Mouse (Mus musculus): ENCODE results near the gene Kcnk2.
A peak's percentile ranks its signal among the peaks of the same experiment; 100 is the strongest.

The Kcnk2 gene

GRCm38 (mm10) chr1:189402223-189402943 lies at the start of gene Kcnk2:
Gene Kcnk2, minus strand, starts transcription at chr1:189402273.
- DNase-seq (ENCODE audit: low read depth, low spot score) = no peak

- no peak for DNase-seq (ENCODE audit: low read depth, low spot score)
Observed at GRCm38 (mm10) chr1:189440741-189441140, 38.7 kb upstream of the Kcnk2 start.

- no peak for DNase-seq (ENCODE audit: low read depth, low spot score)
Observed at GRCm38 (mm10) chr1:189437126-189437525, 35.1 kb upstream of the Kcnk2 start.

DNA sequence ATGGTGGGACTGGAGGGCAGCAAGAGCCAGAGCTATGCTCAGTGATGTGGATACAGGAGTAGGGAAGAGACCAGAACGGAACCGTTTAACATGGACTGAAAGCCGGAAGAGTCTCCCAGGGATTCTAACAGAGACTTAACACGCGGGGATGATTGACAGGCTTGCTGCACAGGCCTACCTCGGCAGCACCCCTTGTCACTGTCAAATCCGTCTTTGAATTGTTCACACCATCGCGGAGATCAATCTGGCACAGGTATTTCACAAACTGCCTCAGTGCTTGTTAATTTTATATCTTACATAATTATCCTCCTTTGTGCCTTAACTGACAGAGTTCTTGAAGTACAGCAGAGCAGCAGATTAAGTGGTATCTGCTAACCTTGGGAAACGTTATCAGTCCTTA lies 33.4 kb upstream of the Kcnk2 start:
- no peak for DNase-seq (ENCODE audit: low read depth, low spot score)

DNA sequence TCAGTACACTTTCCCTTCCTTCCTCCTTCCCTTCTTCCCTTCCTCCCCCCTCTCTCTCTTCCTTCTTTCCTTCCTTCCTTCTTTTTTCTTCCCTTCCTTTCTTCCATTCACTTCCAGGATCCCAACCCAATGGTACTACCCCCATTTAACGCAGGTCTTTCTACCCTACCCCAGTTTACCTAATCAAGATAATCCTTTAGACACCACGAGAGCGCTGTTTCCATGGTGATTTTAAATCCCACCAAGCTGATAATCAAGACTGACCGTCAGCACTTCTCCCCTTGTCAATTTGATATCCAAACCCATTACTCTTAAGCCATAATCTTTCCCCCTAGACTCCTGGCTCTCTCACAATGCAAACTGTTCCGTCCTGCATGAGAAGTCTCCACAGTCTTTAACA lies 29.4 kb upstream of the Kcnk2 start:
- DNase-seq (ENCODE audit: low read depth, low spot score) = no peak

- no peak for DNase-seq (ENCODE audit: low read depth, low spot score)
Observed at GRCm38 (mm10) chr1:189430534-189430933, 28.5 kb upstream of the Kcnk2 start.

GRCm38 (mm10) chr1:189429566-189429965 lies 27.5 kb upstream of the Kcnk2 start:
- DNase-seq (ENCODE audit: low read depth, low spot score) = no peak

DNA sequence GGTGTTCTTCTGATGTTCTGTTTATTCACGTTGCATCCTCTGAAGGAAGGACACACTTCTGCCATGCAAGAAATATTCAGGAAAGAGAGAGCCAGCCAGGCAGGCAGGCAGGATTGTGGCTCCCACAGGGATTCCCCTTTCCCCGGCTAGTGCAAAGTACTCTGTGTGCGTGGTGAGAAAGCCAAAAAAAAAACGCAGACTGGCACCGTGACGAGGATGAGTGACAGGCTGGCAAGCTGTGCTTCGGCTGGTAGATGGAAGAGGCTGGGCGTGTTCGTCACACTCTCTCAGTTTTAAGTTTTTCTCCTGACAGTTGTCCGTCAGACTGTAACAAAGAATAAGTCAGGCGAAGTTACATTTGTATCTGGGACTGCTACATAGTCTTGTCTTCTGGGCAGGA lies 24.2 kb upstream of the Kcnk2 start:
- DNase-seq (ENCODE audit: low read depth, low spot score) = no peak

DNA sequence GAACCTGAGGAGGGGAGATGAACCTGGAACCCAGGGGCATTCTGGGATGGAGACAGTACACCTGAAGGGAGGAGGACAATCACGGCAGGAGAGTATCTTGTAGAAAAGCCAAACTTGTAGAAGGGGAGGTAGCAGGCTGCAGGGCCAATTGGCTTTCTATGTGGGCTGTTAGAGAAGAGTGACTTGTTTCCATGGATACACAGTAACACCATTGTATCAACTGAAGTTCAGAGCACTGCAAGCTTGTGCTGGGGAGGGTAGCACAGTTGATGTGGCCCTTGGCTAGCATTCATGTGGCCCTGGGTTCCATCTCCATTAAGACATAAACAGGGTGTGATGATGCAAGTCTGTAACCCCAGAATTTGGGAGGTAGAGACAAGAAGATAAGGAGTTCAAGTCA lies 17.8 kb upstream of the Kcnk2 start:
- no peak for DNase-seq (ENCODE audit: low read depth, low spot score)

DNA sequence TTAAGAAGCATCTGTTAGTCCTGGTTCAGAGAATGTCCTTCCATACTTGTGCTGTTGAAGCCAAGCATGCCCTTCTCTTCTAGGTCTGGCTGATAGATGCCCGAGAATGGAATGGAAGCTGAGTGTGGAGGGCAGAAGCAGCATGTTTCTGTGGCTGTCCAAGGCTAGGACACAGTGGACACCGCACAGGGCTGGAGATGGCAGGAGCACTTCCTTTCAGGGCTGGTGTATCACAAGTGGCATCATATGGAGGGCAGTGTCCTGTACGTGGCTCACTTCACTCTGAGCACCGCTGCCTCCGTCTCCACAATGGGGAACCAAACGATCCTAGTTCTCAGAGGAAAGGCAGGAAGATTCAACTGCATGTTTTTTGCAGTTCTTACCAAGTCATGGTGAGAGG lies 7.8 kb upstream of the Kcnk2 start:
- DNase-seq (ENCODE audit: low read depth, low spot score) = no peak

GRCm38 (mm10) chr1:189405221-189405620 lies 3.1 kb upstream of the Kcnk2 start:
- DNase-seq (ENCODE audit: low read depth, low spot score) = no peak

DNA sequence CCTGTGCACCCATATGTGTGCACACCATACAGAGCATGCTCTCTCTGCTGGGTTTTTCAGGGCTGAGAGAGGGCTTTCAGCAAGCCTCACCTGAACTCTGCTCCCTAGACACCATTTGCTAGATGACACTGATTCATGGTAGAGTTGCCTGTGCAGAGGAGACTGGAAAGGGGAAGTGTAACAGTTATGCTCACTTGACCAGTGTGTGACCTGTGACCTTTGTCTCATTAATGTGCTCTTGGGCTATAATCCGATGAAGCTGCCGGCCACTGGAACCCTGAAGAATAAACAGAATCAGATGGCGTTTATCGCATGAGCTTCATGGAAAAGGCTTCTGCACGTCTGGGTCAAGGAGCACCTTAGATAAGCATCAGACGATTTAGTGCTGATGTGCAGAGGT lies 1.5 kb upstream of the Kcnk2 start:
- DNase-seq (ENCODE audit: low read depth, low spot score) = peak; percentile 4

DNA sequence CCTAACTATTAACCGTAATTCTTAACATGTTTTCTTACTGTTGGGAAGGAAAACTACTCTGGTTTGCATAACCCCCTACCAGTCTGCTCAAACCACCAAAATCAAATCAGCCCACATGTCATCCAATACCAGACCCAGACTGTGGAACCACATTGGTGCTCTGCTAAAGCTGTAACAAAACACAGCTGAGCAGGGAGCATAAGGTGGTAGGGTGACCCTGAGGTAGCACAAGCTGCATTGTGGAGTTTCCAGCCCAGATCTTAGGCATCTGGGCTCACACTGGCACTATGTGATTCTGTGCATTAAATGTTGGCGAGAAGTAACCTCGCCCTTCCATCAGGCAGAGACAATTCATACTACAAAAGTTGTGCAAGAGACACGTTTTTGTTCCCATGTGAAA lies 1.1 kb upstream of the Kcnk2 start:
- no peak for DNase-seq (ENCODE audit: low read depth, low spot score)

DNA sequence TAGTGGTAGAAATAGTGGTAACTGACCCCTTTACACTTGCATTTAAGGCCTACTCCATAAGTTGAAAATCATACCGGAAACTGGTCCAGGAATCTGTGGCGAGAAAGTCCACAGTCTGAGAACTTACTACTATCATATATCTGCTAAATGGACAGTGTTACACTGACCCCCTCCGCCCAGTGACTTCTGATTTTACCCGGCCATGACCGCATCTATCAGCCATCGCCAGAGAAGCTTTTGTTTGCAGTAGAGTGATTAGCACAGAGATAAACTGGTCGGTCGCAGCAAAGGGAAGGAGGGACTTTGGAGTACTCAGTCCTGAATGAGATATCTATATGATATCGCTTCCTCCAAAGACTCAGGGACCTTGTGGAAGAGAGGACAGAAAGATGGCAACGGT lies 15.2 kb downstream of the Kcnk2 start:
- DNase-seq (ENCODE audit: low read depth, low spot score) = no peak

GRCm38 (mm10) chr1:189386141-189386540 lies 15.9 kb downstream of the Kcnk2 start:
- DNase-seq (ENCODE audit: low read depth, low spot score) = no peak

DNA sequence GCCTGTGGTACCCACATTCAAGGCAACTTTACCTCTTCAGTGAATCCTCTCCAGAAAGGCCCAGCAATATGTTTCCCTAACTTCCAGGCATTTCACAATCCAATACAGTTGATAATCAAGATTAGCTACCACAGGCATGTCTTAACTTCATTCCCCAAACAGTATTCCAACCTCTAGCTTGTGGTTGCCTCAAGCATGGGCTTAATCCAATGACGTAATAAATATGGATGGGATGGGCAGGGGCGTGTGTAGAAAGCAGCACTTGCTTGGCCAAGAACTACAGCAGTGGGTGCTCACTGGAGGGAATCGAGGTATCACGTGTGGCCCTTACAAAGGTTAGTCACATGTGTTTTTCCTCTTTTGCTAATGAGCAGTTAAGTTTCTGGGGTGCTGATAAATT lies 34.4 kb downstream of the Kcnk2 start:
- DNase-seq (ENCODE audit: low read depth, low spot score) = no peak

DNA sequence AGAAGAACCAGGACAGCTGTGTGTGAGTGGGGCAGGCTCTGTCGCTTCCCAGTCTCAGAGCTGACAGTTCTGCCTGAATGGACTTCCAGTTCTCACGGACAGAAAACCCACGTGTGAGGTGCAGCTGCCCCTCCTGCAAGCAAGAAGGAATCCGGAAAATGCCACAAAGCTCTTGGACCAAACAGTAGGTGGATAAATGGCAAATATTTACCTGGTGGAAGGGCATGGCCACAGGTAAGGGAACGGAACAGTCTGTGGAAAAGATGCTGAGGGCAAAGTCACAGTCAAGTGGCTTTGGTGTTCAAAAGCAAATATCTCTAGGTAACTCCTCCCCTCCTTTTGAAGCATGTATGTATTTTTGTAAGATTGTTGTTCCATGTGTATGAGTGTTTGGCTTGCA lies 37.9 kb downstream of the Kcnk2 start:
- DNase-seq (ENCODE audit: low read depth, low spot score) = no peak

- DNase-seq (ENCODE audit: low read depth, low spot score) = no peak
Observed at GRCm38 (mm10) chr1:189362579-189362978, 39.5 kb downstream of the Kcnk2 start.

- no peak for DNase-seq (ENCODE audit: low read depth, low spot score)
Observed at GRCm38 (mm10) chr1:189359699-189360098, 42.4 kb downstream of the Kcnk2 start.

GRCm38 (mm10) chr1:189353887-189354286 lies 48.2 kb downstream of the Kcnk2 start:
- DNase-seq (ENCODE audit: low read depth, low spot score) = no peak

DNA sequence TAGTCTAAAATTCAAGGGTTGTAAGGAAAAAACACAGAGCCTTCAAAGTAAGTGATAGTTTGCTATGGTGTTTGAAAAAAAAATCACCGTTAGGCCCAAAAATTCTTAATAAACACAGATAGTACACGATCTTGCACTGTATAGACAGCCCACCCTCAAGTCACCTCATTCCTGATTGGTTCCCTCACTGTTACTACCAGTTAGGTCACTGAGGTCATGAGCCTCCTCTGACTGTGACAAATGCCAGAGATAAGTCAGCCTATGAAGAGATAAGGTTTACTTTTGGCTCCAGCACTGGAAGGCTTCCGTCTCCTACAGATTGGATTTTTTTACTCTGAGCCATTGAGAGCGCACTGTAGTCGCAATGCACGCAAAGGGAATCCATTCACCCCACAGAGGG lies 50.3 kb downstream of the Kcnk2 start:
- no peak for DNase-seq (ENCODE audit: low read depth, low spot score)

GRCm38 (mm10) chr1:189349205-189349604 lies 52.9 kb downstream of the Kcnk2 start:
- no peak for DNase-seq (ENCODE audit: low read depth, low spot score)

GRCm38 (mm10) chr1:189345166-189345565 lies 56.9 kb downstream of the Kcnk2 start:
- no peak for DNase-seq (ENCODE audit: low read depth, low spot score)
